Mouse (Mus musculus) testis, adult 2 months (tissue): ENCODE results near the gene Slc35g2.

Source experiments
- CTCF ChIP-seq: fragments of 200-500 bp; IDR thresholded peaks from 2 replicates; pipeline ENCODE4 v1.5.1; 2012; ENCODE audit warnings: low read depth, mild to moderate bottlenecking, inconsistent platforms, low read length, moderate library complexity; ENCODE audit not compliant: control insufficient read depth, insufficient read depth, insufficient replicate concordance
- POLR2A ChIP-seq: fragments of 200-500 bp; IDR thresholded peaks from 2 replicates; pipeline ENCODE4 v1.6.1; 2012; ENCODE audit warnings: low read depth, mild to moderate bottlenecking, inconsistent platforms, low read length, moderate library complexity; ENCODE audit not compliant: control insufficient read depth

DNA sequence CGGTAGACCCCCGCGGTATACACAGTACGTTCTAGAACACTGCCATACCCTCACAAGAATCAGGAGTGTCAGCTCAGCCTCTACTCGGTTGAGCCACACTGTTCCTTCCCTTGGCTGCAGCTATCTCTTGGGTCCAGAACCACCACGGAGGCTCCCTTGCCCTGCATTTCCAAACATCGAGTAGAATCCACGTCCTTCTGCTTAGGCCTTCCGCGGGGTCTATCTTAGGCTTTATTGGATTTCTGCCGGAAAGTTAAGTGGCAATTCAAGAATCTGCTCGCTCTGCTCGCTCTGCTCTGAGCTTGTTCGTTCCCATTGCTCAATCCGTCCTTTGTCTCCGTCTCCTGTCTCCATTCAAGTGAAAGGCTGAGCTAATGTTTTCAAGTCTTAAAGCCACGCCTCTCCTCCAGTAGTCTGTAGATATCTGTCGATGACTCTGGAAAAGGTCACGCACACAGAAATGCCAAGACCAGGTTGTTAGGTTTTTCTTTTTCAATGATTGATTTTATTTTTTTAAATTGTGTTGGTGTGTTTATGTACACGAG, 9.4 kb upstream of the Slc35g2 start:
- no peak for TF ChIP-seq CTCF
- no peak for TF ChIP-seq POLR2A
